Mouse (Mus musculus) ovary, postnatal 10 days (tissue): Measurements from ENCODE around the gene Tmem163.

Experiments
- DNase-seq: peaks from one replicate; pipeline ENCODE4 v3.0.0; 2022; ENCODE audit warnings: low spot score

Gene Tmem163

DNA sequence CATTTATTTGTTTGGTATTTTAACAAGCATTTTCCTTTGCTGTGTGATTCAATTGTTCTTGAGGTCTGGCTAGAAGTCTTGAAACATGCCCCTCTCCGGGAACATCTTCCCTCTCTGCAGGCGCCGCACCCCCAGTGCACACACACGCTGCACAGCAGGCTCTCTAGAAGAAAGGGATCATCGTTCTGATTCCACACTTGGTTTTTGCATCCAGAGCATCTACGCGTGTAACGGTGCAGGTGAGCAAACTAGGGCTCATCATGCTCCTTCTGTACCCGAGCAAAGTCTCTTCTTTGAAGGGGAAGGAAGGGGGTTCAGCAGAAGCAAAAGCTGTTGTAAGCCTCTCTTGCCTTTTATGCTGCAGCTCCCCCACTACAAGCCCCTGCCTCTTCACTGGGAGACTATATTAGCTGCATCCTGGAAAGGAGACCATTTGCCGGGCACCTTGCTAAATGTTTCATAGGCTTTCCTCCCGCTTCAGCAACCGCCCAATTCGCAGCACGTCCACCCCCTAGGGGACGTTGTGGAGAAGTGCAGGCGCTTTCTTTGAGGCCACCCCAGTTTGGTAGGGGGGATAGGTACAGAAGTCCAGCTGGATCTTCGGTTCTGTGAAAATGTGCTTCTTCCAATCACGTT lies at the start of gene Tmem163:
Tmem163 (minus strand) TSS at position 51 of the 636 bp plus-strand sequence.
- DNase-seq, result no peak

DNA sequence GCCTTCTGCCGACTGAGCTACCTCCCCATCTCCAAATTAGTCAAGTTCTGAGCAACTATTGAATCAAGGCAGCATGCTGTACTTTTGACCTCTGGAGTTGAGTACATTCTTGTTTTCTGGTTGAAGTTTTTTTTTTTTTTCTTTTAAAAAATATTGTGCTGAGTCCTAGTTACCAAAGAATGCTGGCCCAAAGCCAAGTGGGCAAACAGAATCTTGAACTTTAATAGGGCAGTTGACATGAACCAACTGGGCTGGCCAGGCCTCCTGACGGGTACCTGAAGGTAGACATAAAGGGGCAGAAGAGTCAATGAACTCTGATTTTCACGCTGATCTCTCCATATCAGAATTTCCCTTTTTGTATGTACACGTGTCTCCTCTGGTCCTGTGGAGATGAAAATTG lies 49.7 kb upstream of the Tmem163 start, which contains the start of gene Acmsd:
Acmsd (plus strand) TSS at position 318 of the 400 bp plus-strand sequence.
- no peak for DNase-seq

DNA sequence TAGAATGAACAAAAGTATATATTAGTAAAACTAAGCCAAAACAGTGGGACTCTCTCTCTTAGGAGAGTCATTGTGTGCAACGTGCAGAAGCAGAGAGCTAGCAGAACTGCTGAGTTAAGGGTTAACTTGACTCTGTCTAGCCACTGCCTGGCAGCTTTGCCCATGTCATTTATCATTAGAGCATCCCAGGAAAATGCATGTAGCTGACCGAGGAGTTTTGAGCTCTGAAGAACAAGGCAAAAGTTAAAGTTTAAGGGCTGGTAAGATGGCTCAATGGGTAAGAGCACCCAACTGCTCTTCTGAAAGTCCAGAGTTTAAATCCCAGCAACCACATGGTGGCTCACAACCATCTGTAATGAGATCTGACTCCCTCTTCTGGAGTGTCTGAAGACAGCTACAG lies 44.2 kb upstream of the Tmem163 start:
- DNase-seq, result no peak

DNA sequence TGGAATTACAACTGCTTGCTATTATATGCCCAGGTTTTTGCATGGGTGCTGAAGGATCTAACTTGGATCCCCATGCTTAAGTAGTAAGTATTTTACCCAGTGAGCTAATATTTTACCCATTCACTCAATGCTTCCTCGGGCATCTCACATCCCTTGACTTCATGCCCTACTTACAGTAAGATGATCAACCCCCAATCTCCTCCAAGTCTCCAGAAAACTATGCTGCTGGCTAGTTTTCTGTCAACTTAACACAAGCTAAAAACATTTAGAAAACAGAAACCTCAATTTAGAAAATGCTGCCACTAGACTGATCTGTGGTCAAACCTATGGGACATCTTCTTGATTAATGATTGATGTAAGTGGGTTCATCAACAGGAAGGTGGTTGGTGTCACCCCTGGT lies 38.9 kb upstream of the Tmem163 start:
- DNase-seq, result no peak

DNA sequence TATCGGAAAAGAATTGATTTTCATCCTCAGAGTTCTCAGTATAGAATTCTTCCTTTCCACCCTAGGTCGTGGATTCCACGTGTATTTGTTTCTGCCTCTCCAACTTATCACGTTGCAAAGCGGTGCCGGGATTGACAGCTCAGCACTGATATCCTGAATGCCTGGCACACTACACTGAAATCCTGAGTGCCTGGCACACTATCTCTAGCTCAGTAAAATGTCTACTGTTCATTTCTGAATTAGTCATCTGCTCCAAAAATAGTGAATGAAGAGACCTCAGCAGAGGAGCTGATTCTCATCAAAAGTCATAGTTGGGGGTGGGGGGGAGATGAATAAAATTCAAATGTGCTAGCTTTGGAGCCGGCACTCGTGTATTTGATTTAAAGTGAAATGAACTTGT lies 37.1 kb upstream of the Tmem163 start:
- no peak for DNase-seq

DNA sequence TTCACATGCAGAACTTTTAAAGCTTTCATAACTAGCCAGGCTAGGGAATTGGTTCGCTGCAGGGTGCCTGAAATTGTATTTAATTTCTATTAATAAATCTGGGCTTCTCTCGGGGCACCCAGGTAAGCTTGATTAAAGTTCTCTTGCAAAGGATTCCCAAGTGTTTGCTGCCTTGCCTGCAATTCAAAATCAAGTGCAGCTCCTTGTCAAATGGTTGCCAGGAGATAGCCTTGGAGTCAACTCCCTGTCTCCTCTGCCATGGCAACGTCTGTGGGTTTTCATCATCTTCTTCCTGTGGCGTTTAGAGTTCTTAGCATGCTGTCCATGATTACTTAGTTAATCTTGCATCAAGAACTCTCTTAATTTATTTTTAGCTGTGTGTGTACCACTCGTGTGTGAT lies 26.9 kb upstream of the Tmem163 start:
- no peak for DNase-seq

DNA sequence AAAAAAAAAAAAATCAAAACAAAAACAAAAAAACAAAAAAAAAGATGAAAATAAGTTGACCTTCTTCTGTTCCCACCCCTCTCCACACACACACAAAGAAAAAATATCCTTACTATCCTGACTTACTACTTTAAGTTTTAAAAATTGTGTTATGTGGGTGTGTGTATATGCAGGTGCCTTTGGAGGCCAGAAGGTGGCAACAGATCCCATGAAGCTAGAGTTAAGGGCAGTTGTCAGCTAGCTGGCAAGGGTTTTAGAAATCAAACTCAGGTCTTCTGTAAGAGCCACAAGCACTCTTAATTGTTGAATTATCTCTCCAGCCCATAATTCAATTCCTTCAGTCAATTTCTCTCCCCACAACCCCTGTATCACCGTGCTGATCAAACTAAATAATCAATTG lies 22.8 kb upstream of the Tmem163 start:
- no peak for DNase-seq

DNA sequence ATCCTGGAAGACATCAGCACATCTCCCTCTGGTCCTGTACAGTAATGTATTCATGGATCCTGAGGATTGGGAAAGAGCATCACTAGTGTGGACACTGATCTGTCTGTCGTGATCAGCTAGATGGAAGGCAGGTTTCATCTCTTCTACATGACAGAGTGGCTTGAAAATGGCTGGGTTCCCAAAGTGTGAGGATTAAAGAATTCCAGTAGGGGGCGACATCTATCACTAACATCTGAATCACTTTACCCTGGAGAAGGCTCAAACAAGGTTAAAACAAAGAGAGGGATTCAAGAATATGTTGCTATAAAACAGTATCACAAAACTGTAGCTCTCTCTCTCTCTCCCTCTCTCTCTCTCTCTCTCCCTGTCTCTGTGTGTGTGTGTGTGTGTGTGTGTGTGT lies 17.2 kb upstream of the Tmem163 start:
- no peak for DNase-seq

DNA sequence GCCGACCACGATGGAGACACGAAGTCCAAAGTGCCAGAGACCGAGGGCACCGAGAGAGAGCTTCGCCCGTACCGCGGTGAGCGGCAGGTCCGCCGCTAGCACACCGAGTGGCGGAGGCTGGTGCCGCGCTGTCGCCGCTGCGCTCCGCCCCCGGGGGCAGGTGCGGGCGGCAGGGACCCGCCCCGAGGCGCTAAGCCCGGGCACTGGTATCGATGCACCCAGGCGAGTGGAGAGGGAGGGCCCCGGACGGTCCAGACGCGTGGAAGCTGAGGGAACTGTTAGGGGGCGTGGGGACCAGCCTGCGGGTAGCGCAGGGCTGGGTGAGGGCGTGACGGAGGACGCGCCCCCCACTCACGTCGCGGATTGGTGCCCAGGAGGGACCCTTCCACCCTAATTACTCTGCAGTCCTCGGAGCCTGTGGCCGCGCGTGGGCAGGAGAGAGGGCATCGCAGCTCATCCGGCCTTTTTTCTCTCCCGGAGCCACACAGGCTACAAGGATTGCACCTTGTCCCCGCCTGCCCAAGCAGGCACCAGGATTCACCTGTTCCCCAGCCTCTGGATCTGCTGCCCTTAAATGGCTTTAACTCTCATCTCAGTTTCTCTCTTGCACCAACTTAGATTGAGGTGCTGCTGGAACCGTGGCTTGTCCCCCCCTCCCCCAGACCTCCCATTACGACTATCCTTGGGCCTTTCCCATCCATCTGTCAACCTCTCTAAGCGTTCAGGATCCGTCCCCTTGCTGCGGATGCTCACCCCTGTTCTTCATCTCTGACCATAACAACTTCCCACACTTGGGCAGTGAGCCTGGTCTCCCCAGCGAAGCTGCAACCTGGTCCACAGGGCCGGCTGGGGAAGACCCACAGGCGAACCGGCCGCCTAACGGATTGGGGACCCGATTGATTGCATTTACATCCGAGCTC lies 1.4 kb downstream of the Tmem163 start:
- no peak for DNase-seq

DNA sequence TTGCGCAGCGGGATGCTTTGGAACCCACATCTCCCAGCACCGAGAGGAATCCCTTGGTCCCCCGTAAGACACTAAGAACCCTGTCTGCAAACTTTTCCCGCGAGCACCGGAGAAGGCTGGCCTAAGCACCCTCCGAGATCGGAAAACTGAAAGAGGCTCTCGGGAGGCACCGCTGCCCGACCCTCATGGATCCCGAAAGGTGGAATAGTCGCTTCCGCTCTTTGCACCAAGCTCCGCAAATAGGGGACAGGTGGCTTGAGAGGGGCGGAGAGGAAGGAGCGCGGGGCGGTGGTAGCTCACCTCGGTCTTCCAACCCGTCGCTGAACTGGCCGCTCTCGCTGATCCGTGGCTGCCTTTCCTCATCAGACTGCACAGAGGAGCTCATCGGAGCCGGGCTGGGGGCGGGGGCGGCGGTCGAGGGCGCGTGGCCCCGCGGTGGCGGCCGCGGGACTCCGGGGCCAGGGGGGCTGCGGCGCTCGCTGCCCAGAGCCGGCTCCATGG lies 2.2 kb downstream of the Tmem163 start:
- no peak for DNase-seq

DNA sequence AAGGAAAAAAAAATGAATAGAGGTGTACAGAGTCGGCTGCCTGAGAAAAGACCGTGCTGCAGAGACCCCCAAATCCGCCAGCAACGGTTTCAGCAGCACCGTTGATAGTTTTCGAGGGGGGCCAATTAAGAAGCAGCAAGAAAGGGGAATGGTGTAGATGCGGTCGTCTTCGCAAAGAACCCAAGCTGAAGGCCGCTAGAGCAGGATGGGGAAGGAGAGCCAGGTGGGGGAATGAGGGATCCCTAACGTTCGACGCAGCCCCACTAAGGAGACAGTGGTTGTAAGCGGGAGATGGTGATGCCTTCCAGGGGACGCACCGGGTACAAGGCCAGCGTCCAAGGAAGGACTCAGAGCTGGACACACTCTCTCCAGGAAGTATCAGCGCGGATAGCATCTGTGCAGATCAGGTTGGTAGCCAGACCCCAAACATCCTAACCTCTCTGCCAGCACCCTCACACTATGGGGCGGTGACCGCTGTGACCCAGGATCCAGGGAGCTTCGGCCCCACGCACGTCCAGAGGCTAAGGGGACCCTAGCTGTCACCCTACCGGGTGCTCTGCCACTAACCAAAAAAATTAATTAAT lies 2.7 kb downstream of the Tmem163 start:
- no peak for DNase-seq

DNA sequence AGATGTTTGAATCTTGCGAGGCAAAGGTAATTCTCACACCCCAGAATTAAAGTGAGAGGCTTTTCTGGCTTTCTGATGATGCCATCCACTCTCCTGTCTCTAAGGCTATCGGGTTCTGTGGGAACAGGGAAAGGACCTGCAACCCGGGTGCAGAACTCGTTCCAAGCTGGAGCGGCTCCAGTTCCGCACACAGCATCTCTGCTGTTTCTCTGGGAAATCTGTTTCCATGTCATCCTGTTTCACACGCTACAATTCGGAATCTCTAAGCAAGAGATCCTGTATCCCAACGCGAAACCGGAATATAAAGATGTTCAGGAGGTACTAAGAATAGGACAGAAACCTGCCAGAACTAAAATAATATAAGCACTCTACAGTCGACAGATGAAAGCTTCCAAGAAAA lies 3.2 kb downstream of the Tmem163 start:
- no peak for DNase-seq

DNA sequence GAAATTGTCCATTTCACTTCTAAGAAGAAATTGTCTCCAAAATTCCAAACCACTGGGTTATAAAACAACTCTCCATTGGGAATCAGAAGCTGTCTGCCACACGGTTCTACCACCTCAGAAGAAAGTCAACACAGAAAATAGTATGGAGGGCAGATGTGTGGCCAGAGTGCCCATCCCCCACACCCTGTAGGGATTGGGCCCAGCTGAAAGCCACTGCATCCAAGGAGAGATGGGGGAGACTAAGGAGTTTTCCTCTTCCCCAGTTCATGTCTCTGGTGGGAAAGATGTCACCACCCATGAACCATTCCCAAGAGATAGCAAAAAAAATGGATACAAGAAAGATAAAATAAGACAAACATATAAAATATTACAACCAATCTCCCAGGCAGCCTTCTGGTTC lies 4.1 kb downstream of the Tmem163 start:
- no peak for DNase-seq

DNA sequence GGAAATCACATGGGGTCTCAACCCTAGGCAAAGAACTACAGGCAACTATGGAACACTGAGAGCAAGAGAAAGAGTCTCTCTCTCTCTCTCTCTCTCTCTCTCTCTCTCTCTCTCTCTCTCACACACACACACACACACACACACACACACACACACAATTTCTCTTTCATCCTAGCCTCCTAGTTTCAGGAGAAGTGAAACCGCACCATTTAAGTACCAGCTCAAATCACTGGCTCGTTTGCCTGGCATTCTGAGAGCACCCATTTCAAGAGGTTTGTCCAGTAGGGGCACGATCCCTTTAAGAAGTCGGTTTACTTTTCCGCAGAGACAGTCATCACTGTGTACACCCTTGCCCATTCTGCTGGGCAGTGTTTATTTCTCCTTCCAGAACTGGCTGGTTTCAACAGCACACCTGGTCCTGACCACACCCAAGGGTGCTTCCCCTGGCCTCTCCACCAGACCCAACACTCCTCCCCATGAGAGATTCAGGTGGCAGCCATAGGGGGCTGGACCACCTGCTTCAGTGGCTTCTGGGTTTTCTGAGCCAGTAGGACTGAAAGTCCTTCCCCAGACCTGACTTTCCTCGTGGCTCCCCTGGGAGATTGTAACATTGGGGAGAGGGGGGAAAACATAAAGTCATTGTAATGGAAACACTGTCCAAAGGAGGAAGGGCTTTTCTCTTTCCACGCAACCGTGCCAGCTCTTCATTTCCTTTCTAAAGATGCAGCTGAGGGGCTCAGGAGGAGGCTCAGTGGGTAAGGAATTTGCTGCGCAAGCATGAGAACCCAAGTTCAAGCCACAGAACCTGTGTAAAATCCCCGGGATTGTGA lies 5.9 kb downstream of the Tmem163 start:
- no peak for DNase-seq

DNA sequence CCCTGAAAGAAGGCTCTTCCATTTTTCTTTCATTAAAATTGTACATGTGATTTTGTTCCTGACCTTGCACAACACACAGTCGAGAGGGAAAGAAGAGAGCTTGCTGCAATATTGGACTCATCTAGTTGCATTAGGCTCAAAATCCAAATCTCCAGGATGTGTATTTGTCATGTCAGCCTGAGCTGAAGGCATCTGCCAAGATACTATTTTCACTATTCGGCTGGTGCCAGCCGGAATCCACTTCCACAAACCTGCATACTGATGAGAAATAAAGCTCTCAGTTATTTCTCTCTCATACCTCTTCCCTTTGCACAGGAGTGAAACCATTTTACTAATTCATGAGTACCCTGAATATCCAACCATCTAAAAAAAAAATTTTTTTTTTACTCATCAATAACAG lies 11.2 kb downstream of the Tmem163 start:
- no peak for DNase-seq

DNA sequence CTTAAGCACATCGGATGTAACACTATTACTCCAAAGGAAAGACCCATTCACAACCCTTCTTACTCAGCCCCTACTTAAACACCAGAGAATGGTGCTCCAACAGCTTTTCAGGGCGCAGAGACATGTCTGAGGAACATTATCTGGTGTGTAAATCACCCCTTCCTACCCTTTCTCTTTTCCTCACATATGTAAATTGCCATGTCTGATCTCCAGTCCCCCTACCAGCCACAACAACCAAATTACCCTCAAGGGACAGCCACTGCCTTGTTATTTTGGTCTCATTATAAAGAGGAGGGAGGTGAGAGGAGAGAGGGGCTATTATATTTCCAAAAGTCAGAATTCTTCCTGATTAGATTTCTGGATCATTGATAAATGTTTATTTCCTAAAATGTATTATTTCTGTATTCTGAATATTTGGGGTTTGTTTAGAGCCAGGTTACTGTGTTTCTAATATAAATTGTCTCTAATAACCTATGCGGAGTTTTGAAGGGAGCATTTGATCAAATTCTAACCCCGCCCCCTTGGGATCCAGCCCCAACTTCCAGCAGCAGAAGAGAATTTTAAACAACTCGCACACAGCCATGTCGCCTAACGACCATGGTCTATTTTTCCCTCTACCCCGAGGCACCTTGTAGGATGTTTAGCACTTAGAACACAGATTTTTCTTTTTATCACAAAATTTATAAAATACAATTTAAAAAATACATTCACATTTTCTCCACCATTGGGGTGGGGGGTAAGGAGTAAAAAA lies 12.1 kb downstream of the Tmem163 start:
- no peak for DNase-seq

DNA sequence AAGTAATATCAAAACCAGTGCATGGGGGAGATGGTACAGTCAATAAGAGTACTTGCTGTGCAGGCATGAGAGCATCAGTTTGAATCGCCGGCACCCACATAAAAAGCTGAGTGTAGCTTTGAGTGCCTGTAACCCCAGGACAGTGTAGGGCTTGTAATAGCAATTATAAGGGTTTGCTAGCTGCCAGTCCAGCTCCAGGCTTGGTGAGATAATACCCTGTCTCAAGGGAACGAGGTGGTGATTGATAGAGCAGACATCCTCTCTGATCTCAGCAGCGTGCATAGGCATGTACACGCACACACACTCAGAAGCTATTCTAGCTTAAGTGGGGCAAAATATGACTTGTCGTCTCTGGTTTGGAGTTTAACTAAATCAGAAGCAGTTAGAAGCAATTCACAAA lies 13.1 kb downstream of the Tmem163 start:
- no peak for DNase-seq

DNA sequence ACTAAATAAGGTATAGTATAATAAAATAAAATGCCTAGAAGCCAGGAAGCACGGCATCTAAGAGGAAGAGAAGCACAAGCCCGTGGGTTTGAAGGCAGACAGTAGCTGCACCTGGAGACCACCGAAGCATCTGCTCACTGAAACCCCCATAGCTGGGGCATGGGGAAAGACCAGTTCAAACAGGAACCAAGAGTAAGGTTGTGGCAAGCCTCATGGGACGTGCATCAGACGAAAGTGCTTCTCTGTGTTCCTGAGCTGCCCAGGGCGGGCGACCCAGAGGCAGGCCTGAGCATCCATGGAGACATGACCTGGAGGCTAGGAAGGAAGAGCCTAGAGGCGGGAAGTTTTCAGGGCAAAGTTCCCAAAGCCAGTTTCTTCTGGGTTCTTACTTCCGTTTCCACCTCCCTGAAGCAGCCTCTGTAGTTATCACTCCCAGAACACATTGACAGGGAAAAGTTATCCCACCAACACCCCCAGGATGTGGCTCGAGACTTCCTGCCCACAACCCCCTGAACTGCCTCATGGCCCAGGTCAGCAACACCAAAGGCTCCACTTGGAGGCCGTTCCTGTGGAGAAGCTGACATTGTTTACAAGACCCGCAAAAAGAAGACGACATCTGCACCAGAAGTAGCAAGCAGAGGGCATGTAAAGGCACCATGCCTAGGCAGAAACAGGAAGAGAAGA lies 16.8 kb downstream of the Tmem163 start:
- no peak for DNase-seq

DNA sequence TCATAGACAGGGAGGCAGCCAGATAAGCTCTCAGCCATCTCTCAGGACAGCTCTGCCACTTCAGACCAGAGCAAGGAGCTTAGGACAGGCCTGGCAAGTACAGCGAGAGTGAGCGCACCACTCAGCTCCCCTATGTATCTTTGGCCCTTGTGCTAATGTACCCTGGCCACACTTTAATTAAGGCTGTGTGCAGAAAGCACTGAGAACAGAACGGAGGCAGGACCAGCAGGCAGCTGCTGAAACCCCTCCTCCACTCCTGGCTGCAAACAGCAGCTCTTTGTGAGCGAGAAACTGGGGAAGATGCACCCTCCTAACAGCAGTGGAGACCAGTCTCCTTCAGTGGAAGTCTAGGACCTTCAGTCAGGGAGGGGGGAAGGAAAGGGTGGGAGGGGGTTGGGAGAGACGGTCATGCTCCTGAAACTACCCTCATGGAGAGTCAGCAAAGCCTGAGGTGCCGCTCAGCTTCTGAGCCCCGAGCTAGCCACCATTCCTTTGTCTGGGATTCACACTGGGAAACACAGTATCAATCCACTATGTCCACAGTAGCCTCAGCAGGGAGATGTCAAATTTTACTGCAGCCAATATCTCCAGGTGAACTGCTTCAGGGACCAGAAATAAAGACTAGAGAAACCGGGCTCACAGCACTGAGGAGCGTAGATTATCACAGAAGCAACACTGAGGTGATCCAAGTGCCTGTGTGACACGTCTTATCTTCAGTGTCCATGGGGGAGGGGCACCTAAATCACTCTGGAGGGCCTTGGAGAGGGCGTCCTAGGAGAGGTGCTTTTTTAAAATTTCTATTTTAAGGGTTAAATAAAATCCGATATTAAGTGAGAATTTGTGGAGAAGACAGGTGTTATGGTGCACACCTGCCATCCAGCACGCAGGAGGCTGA lies 18.0 kb downstream of the Tmem163 start:
- no peak for DNase-seq

DNA sequence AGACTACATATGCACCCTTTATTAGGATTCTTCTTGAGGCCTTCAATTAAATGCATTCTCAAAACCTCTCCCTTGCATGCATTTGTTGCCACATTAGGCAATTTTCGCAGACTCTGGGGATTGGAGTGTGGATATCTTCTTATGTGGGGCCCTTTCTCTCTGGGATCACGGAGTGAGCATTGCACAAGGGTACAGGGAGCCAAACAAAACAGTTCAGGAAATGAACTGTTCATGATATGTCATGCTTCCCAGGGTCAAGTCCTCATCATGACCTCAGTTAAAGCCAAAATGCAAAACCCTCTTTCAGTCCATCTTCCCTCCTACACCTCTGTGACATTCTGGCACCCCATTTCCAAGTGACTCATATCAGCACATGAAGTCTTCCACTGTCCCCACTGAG lies 27.8 kb downstream of the Tmem163 start:
- no peak for DNase-seq
